Mouse (Mus musculus): ENCODE results near the gene Gfra1. TPM values are rescaled to one million over a fixed set of nuclear protein-coding genes. Genes with fewer than 3 reads are reported as not detected.

Gene Gfra1
- polyA plus RNA-seq, 1 experiment, result 0.09 TPM

GRCm38 (mm10) chr19:58435877-58436276, 19.8 kb downstream of the Gfra1 start:
- Histone ChIP-seq H3K4me3 (ENCODE audit: extremely low read depth, insufficient read depth, insufficient read length) (no peak overlapping the region), H3K27me3 (ENCODE audit: control insufficient read depth, insufficient read depth, low read length) (no peaks in the 10 kb centered on the region), H3K4me1 (ENCODE audit: control insufficient read depth, insufficient read depth, insufficient read length) (peaks cover 3% of the 10 kb centered on the region), H3K27ac (ENCODE audit: insufficient read depth, low read length) (no peak overlapping the region), H3K36me3 (ENCODE audit: control insufficient read depth, insufficient read depth, low read length) (no peaks in the 10 kb centered on the region)
- TF ChIP-seq POLR2A (IDR thresholded peaks at IDR 0.05; ENCODE audit: low read depth, low read length) (no peak), CTCF (IDR thresholded peaks at IDR 0.05; ENCODE audit: extremely low read depth, insufficient read depth, insufficient read length, insufficient replicate concordance) (no peak)
- WGBS, result 42% methylated on average over 5 of the region's 5 CpGs
- no peak for DNase-seq (ENCODE audit: low read depth in 1 of 2, low spot score in 2 of 2)

GRCm38 (mm10) chr19:58432840-58433239, 22.9 kb downstream of the Gfra1 start:
- 90% methylated on average over 5 of the region's 5 CpGs for WGBS
- Histone ChIP-seq H3K27ac (ENCODE audit: insufficient read depth, low read length) (no peak overlapping the region), H3K4me3 (ENCODE audit: extremely low read depth, insufficient read depth, insufficient read length) (no peak overlapping the region), H3K36me3 (ENCODE audit: control insufficient read depth, insufficient read depth, low read length) (no peaks in the 10 kb centered on the region), H3K27me3 (ENCODE audit: control insufficient read depth, insufficient read depth, low read length) (no peaks in the 10 kb centered on the region), H3K4me1 (ENCODE audit: control insufficient read depth, insufficient read depth, insufficient read length) (no peaks in the 10 kb centered on the region)
- no peak for DNase-seq (ENCODE audit: low read depth in 1 of 2, low spot score in 2 of 2)
- TF ChIP-seq POLR2A (IDR thresholded peaks at IDR 0.05; ENCODE audit: low read depth, low read length) (no peak), CTCF (IDR thresholded peaks at IDR 0.05; ENCODE audit: extremely low read depth, insufficient read depth, insufficient read length, insufficient replicate concordance) (no peak)

GRCm38 (mm10) chr19:58428546-58428945, 27.2 kb downstream of the Gfra1 start:
- Histone ChIP-seq H3K36me3 (ENCODE audit: control insufficient read depth, insufficient read depth, low read length) (no peaks in the 10 kb centered on the region), H3K4me1 (ENCODE audit: control insufficient read depth, insufficient read depth, insufficient read length) (no peaks in the 10 kb centered on the region), H3K27me3 (ENCODE audit: control insufficient read depth, insufficient read depth, low read length) (no peaks in the 10 kb centered on the region; the same call in 1 of the 2 replicates), H3K4me3 (ENCODE audit: extremely low read depth, insufficient read depth, insufficient read length) (no peak overlapping the region), H3K27ac (ENCODE audit: insufficient read depth, low read length) (no peak overlapping the region)
- 91% methylated on average over 4 of the region's 4 CpGs for WGBS
- no peak for DNase-seq (ENCODE audit: low read depth in 1 of 2, low spot score in 2 of 2)
- no peak for TF ChIP-seq CTCF (IDR thresholded peaks at IDR 0.05; ENCODE audit: extremely low read depth, insufficient read depth, insufficient read length, insufficient replicate concordance)

- Histone ChIP-seq H3K36me3 (ENCODE audit: control insufficient read depth, insufficient read depth, low read length) (no peaks in the 10 kb centered on the region), H3K27ac (ENCODE audit: insufficient read depth, low read length) (no peak overlapping the region), H3K4me1 (ENCODE audit: control insufficient read depth, insufficient read depth, insufficient read length) (no peaks in the 10 kb centered on the region), H3K4me3 (ENCODE audit: extremely low read depth, insufficient read depth, insufficient read length) (no peak overlapping the region), H3K27me3 (ENCODE audit: control insufficient read depth, insufficient read depth, low read length) (no peaks in the 10 kb centered on the region; the same call in 1 of the 2 replicates)
- WGBS, result 88% methylated on average over 2 of the region's 2 CpGs
- TF ChIP-seq POLR2A (IDR thresholded peaks at IDR 0.05; ENCODE audit: low read depth, low read length), result no peak
- no peak for TF ChIP-seq CTCF (IDR thresholded peaks at IDR 0.05; ENCODE audit: extremely low read depth, insufficient read depth, insufficient read length, insufficient replicate concordance)
- DNase-seq (ENCODE audit: low read depth in 1 of 2, low spot score in 2 of 2), result no peak
Observed at GRCm38 (mm10) chr19:58427348-58427747, 28.4 kb downstream of the Gfra1 start.

- no peak for DNase-seq (ENCODE audit: low read depth in 1 of 2, low spot score in 2 of 2)
- Histone ChIP-seq H3K4me3 (ENCODE audit: extremely low read depth, insufficient read depth, insufficient read length) (no peak overlapping the region), H3K27me3 (ENCODE audit: control insufficient read depth, insufficient read depth, low read length) (no peaks in the 10 kb centered on the region; the same call in 1 of the 2 replicates), H3K27ac (ENCODE audit: insufficient read depth, low read length) (no peak overlapping the region), H3K36me3 (ENCODE audit: control insufficient read depth, insufficient read depth, low read length) (no peaks in the 10 kb centered on the region), H3K4me1 (ENCODE audit: control insufficient read depth, insufficient read depth, insufficient read length) (no peaks in the 10 kb centered on the region)
- no peak for TF ChIP-seq POLR2A (IDR thresholded peaks at IDR 0.05; ENCODE audit: low read depth, low read length)
- TF ChIP-seq CTCF (IDR thresholded peaks at IDR 0.05; ENCODE audit: extremely low read depth, insufficient read depth, insufficient read length, insufficient replicate concordance), result no peak
- WGBS, result 86% methylated on average over 2 of the region's 2 CpGs
Observed at GRCm38 (mm10) chr19:58424928-58425327, 30.8 kb downstream of the Gfra1 start.

GRCm38 (mm10) chr19:58424179-58424578, 31.5 kb downstream of the Gfra1 start:
- Histone ChIP-seq H3K36me3 (ENCODE audit: control insufficient read depth, insufficient read depth, low read length) (no peaks in the 10 kb centered on the region), H3K4me1 (ENCODE audit: control insufficient read depth, insufficient read depth, insufficient read length) (no peaks in the 10 kb centered on the region), H3K27me3 (ENCODE audit: control insufficient read depth, insufficient read depth, low read length) (no peaks in the 10 kb centered on the region; the same call in 1 of the 2 replicates), H3K4me3 (ENCODE audit: extremely low read depth, insufficient read depth, insufficient read length) (no peak overlapping the region), H3K27ac (ENCODE audit: insufficient read depth, low read length) (no peak overlapping the region)
- DNase-seq (ENCODE audit: low read depth in 1 of 2, low spot score in 2 of 2), result no peak
- 90% methylated on average over 3 of the region's 3 CpGs for WGBS
- TF ChIP-seq POLR2A (IDR thresholded peaks at IDR 0.05; ENCODE audit: low read depth, low read length) (no peak), CTCF (IDR thresholded peaks at IDR 0.05; ENCODE audit: extremely low read depth, insufficient read depth, insufficient read length, insufficient replicate concordance) (no peak)

GRCm38 (mm10) chr19:58422916-58423493, 32.7 kb downstream of the Gfra1 start:
- TF ChIP-seq POLR2A (IDR thresholded peaks at IDR 0.05; ENCODE audit: low read depth, low read length) (no peak), CTCF (IDR thresholded peaks at IDR 0.05; ENCODE audit: extremely low read depth, insufficient read depth, insufficient read length, insufficient replicate concordance) (no peak)
- no peak for DNase-seq (ENCODE audit: low read depth in 1 of 2, low spot score in 2 of 2)
- Histone ChIP-seq H3K4me1 (ENCODE audit: control insufficient read depth, insufficient read depth, insufficient read length) (no peaks in the 10 kb centered on the region), H3K27me3 (ENCODE audit: control insufficient read depth, insufficient read depth, low read length) (no peaks in the 10 kb centered on the region; the same call in 1 of the 2 replicates), H3K4me3 (ENCODE audit: extremely low read depth, insufficient read depth, insufficient read length) (no peak overlapping the region), H3K27ac (ENCODE audit: insufficient read depth, low read length) (no peak overlapping the region), H3K36me3 (ENCODE audit: control insufficient read depth, insufficient read depth, low read length) (no peaks in the 10 kb centered on the region)
- 97% methylated on average over 4 of the region's 4 CpGs for WGBS

All from spleen, adult 2 months (tissue).